Mouse (Mus musculus) cerebellum, postnatal 4 days (tissue): Measurements from ENCODE around the gene Wars.

Source experiments
- DNase-seq, 2 experiments: peaks; one replicate each; pipeline ENCODE4 v3.0.0; 2022; ENCODE audit warnings: low spot score in 2 of 2, mixed read lengths in 1 of 2

Wars gene

GRCm38 (mm10) chr12:108826282-108826957, 67.6 kb downstream of the Wars start:
- no peak for DNase-seq

GRCm38 (mm10) chr12:108825561-108826224, 68.3 kb downstream of the Wars start:
- no peak for DNase-seq

DNA sequence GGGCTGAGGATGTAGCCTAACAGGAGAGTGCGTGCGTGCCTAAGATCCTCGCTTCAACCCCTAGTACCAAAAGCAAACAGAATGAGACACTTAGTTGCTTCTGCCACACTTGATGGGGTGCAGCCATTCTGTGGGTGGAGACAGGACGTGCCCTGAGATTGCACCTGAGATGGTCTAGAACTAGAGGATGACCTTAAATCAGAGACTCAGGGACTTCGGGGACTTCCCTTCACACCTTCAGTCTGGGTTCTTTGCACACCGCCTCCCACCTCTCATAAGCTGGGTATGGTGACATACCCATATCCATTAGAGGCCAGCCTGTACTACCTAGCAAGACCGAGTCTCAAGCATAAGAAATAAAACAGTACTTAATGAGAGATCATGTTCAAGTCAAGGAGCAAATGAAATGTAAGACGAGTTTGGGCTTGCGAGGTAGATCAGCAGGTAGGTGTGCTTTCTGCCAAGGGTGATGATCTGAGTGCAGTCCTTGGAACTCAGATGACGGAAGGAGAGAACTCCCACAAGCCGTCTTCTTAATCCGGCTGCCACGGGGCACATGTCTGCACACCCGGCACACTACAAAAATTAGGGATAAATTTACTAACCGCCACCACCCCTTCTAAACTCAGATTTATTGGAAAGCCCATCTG, 69.6 kb downstream of the Wars start:
- DNase-seq: no peak

DNA sequence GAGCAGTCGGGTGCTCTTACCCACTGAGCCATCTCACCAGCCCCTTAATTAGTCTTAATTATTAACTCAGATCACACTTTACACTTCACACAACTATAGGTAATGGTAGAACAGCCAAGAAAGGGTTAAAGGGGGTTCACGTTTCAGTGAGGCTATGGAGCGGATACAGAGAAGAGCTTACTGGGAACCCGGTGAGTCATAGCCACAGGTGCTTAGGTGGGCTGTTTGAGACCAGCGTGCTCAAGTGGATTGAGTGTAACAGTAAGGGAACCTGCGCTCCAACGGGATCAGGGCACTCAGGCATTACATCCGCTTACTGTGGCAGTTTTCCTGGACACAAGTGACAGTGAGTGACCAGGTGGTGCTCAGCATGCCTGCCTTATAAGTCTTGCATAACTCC, 70.9 kb downstream of the Wars start:
- no peak for DNase-seq

- no peak for DNase-seq
Observed at GRCm38 (mm10) chr12:108820461-108820860, 73.5 kb downstream of the Wars start.

DNA sequence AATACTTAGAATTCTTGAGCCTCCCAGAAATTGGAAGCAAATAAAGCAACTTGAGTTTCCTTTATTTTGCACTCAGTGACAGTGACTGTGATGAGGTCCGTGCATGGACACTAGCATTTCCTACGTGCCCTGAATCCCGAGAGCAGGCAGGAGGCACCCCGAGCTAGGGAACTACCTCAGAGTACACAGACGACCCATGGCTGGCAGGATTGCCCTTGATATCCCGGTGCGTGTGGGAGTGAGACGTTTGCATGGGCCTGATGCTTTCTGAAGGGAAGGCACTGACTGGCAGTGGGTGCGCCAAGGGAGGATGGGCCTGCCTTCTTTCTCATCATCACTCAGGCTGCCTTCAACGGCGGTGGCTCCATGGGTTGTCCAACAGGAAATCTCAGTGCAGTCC, 77.4 kb downstream of the Wars start:
- no peak for DNase-seq

DNA sequence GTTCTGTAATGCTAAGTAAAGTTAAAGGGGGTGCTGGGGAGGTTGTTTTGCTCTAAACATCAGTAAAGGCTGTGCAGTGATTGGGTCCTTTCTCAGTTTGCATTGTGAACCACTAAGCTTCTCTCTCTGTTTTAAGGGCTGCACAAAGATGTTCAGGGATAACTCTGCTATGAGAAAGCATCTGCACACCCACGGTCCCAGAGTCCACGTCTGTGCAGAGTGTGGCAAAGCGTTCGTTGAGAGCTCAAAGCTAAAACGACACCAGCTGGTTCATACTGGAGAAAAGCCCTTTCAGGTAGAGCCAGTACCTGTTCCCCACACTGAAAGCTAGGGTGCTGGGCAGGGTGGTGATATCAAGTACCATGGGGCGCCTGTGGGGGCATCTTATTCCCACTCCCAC, 79.5 kb downstream of the Wars start:
- DNase-seq: no peak

DNA sequence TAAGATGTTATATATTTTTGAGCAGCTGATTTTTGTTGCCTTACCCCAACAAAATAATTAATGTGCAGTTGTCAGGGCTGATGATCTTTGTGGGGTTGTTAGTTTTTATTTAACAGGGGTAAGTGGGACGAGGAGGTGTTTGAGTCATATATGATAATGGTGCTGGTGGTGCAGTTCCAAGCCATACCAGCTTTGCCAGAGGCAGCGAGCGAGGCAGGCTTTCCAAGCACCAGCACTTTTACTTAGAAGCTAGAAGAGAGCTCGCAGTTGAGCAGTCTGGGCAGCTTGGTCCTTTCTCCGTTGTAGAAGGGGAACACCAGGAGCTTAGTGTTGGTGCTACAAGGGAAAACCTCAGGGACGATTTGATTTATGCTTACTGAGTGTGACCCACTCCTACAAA, 81.5 kb downstream of the Wars start:
- DNase-seq: no peak

- no peak for DNase-seq
Observed at GRCm38 (mm10) chr12:108811133-108811532, 82.8 kb downstream of the Wars start.

GRCm38 (mm10) chr12:108810309-108810708, 83.7 kb downstream of the Wars start:
- no peak for DNase-seq
